Mouse (Mus musculus) midbrain, embryonic 10.5 days (tissue): ENCODE results near the gene Gstm5. TPM values are rescaled to one million over a fixed set of nuclear protein-coding genes. Genes with fewer than 3 reads are reported as not detected.
A peak's percentile ranks its signal among the peaks of the same experiment; 100 is the strongest.

Source experiments
- DNase-seq: peaks from one replicate; pipeline ENCODE4 v3.0.0-alpha.2; 2017; ENCODE audit warnings: low spot score
- H3K27ac ChIP-seq: fragments of 300-500 bp; sonication (generic); replicated peaks from 2 replicates; pipeline ENCODE4 v1.5.1; 2016; ENCODE audit warnings: mild to moderate bottlenecking
- H3K27me3 ChIP-seq: fragments of 300-500 bp; sonication (generic); 2 replicates; pipeline ENCODE4 v1.6.1; 2016; ENCODE audit warnings: low read depth, mild to moderate bottlenecking; ENCODE audit not compliant: poor library complexity, severe bottlenecking
- H3K36me3 ChIP-seq: fragments of 300-500 bp; sonication (generic); 2 replicates; pipeline ENCODE4 v1.6.1; 2016; ENCODE audit warnings: mild to moderate bottlenecking, moderate library complexity
- H3K4me1 ChIP-seq: fragments of 300-500 bp; sonication (generic); 2 replicates; pipeline ENCODE4 v1.6.1; 2016
- H3K4me3 ChIP-seq: fragments of 300-500 bp; sonication (generic); 2 replicates; pipeline ENCODE4 v1.5.1; 2016; ENCODE audit warnings: mild to moderate bottlenecking, moderate library complexity
- H3K9me3 ChIP-seq: fragments of 300-500 bp; sonication (generic); replicated peaks from 2 replicates; pipeline ENCODE4 v1.6.1; 2016; ENCODE audit warnings: mild to moderate bottlenecking
- WGBS: fragments of 180-500 bp; shearing (Covaris S2); methylation state at CpG from one replicate; pipeline ENCODE4 v1.1.7; 2016; 5-methylcytosine and 5-hydroxymethylcytosine counted together
- polyA plus RNA-seq: library from polyadenylated mRNA; unstranded; fragments of >200 nt; fragmentation: Nextera tagmentation; extraction: Ambion mirVana; gene quantifications from 2 replicates; pipeline ENCODE4 v1.2.1, GENCODE M21; 2016

The Gstm5 gene
- polyA plus RNA-seq, 1 experiment from 2014 or later = 240 TPM

DNA sequence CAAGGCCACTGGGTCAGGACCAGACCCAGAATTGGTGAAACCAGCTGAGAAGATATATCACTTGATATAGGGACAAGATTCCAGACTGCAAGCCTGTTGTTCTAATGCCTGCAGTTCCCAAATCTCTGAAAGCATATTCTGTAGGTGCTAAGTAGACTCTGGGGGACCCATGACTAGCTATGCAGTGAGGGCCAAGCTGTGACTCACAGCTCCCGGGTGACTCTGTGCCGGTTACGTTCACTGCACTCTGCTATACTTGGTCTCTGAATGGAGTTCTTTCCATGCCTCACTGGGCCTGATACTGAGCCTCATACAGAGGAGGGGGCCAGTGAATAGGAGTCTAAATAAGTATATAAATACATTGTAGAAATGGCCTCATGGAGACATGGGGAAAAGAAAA, 32.2 kb downstream of the Gstm5 start:
- H3K36me3 ChIP-seq = no peaks in the 10 kb centered on the region
- no peak for DNase-seq
- H3K4me3 ChIP-seq = no peak overlapping the region
- H3K27ac ChIP-seq = no peak overlapping the region
- WGBS = 68% methylated on average over 3 of the region's 3 CpGs
- 0 out of 2 replicates have a peak, but pooled peaks cover under 1% of the 10 kb centered on the region for H3K27me3 ChIP-seq
- peaks cover 28% of the 10 kb centered on the region for H3K4me1 ChIP-seq
- H3K9me3 ChIP-seq = no peaks in the 10 kb centered on the region

DNA sequence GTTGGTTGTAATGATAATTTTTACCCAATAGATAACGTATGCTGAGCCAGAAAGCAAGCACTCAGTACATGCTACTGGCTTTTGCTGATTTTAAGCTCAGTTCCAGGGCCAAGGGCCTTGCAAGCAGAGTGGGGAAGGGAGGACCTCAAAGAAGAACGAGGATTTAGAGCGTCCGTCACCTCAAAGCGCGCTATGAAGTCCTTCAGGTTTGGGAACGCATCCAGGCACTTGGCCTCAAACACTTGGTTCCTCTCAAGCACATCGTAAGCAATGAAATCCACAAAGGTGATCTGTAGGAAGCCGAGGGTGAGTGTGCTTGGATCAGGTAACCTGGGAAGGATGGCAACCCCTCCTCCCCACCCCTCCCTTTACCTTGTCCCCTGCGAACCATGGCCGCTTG, 33.1 kb downstream of the Gstm5 start:
- peaks cover 28% of the 10 kb centered on the region for H3K4me1 ChIP-seq
- no peak overlapping the region for H3K27ac ChIP-seq
- H3K9me3 ChIP-seq = no peaks in the 10 kb centered on the region
- H3K27me3 ChIP-seq = peaks cover 5% of the 10 kb centered on the region; the same call in 1 of the 2 replicates
- no peaks in the 10 kb centered on the region for H3K36me3 ChIP-seq
- no peak overlapping the region for H3K4me3 ChIP-seq
- 91% methylated on average over 11 of the region's 11 CpGs for WGBS
- no peak for DNase-seq

DNA sequence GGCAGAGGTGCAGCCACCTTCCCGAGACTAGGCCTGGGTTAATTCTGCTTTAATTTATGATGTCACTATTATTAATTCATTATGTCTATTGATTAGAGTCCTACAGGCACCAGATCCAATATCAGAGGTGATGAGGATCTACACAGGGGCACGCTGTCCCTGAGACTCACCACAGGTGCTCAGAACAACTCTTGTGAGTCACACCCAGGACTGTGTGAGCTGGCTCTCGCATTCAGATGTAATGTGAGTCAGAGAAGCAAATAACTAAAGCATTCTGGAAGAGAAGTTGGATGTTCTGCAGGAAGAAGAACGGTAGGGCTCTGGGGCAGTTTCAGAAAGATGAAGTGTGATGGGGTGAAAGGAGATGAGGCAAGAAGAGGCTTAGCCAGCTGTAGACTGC, 33.6 kb downstream of the Gstm5 start:
- DNase-seq = no peak
- no peaks in the 10 kb centered on the region for H3K9me3 ChIP-seq
- H3K4me1 ChIP-seq = peaks cover 28% of the 10 kb centered on the region
- peaks cover 5% of the 10 kb centered on the region; the same call in 1 of the 2 replicates for H3K27me3 ChIP-seq
- no peak overlapping the region for H3K27ac ChIP-seq
- no peak overlapping the region for H3K4me3 ChIP-seq
- WGBS = 90% methylated on average over 4 of the region's 4 CpGs
- H3K36me3 ChIP-seq = no peaks in the 10 kb centered on the region

DNA sequence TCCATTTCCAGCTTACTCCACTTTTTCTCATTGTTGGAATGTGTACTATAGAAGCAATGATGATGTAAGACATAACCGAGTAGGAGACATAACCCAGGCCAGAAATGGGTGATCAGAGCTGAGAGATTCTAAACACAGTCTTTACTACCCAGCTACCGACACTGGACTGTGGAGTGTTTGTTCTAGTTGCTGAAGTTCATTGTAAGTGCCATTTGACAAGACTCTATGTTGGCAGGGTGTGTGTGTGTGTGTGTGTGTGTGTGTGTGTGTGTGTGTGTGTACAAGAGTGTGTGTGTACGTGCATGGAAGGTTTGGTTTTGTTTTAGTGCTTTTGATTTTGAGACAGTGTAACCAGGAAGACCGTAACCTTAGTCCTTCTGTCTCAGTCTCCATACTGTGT, 34.1 kb downstream of the Gstm5 start:
- Histone ChIP-seq H3K4me1 (peaks cover 28% of the 10 kb centered on the region), H3K36me3 (no peaks in the 10 kb centered on the region), H3K4me3 (no peak overlapping the region), H3K9me3 (no peaks in the 10 kb centered on the region), H3K27me3 (peaks cover 5% of the 10 kb centered on the region; the same call in 1 of the 2 replicates), H3K27ac (no peak overlapping the region)
- WGBS = 81% methylated on average over 4 of the region's 4 CpGs
- no peak for DNase-seq

DNA sequence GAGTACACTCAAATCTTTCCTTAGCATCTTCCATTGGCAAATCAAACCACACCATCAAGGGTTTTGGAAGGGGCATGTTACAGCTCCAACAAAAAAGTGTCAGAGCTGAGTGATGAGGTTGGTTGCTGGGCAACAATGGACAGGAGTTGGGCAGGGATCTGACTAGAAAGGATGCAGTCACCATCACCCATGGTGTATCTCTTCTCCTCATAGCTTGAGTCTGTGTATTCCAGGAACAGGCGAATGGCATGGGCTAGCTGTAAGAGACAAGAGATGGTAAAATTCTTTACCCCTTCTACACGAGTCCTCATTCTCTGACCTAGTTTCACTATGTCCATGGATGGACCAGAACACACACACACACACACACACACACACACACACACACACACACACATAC, 35.5 kb downstream of the Gstm5 start:
- no peak for DNase-seq
- WGBS = 68% methylated on average over 2 of the region's 2 CpGs
- H3K27ac ChIP-seq = peak overlapping the region; percentile 83
- H3K9me3 ChIP-seq = no peaks in the 10 kb centered on the region
- H3K36me3 ChIP-seq = no peaks in the 10 kb centered on the region
- peaks cover 28% of the 10 kb centered on the region for H3K4me1 ChIP-seq
- peak overlapping the region; percentile 45 for H3K4me3 ChIP-seq
- H3K27me3 ChIP-seq = peaks cover 5% of the 10 kb centered on the region; the same call in 1 of the 2 replicates

DNA sequence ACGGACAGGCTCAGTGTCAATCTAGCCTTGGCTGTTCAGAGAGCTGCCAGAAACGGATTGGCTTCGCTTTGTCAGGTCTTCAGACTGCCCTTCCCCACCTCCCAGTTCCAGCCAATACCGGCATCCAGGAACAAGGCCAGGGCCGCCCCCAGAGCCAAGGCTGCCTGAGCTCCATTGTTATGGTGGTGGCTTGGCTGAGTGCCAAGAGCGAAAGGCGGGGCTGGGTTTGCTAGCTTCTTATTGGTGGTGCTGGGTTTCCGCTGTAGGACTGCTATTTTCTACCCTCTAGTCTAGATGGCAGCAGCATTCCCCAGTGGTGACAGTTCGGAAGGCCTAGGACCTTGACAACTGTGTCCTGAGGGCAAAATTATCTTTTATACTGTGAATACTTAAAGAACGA, 36.0 kb downstream of the Gstm5 start, which contains the start of gene Gstm7:
Gstm7 (minus strand) TSS at position 148 of the 400 bp plus-strand sequence.
- H3K4me3 ChIP-seq = peak within 1 kb of the TSS; percentile 45
- H3K9me3 ChIP-seq = no peaks in the 10 kb centered on the region
- peaks cover 5% of the 10 kb centered on the region; the same call in 1 of the 2 replicates for H3K27me3 ChIP-seq
- H3K4me1 ChIP-seq = peaks cover 28% of the 10 kb centered on the region
- DNase-seq = peak; percentile 99
- peak within 1 kb of the TSS; percentile 83 for H3K27ac ChIP-seq
- 8% methylated on average over 10 of the region's 10 CpGs for WGBS
- no peaks in the 10 kb centered on the region for H3K36me3 ChIP-seq

DNA sequence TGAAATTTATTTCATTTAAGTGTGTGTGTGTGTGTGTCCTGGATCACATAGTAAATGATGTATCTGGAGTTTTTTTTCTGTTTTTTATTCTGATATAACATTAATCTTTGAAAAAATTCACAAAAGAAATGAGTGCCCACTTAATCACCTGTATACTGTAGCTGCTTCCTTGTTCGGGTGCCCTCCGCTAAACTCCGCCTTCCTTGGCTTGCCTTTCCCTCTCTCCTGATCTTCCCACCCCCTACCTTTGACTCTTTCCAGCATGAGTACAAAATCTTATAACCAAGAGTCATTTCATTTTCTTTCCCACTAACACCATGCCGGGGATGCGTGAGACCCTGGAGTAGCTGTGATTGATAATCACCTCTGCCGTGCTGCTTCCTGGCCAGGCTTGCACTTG, 36.5 kb downstream of the Gstm5 start:
- 0 out of 2 replicates have a peak overlapping the region, but pooled peaks have one; percentile 3 for H3K27ac ChIP-seq
- 88% methylated on average over 6 of the region's 6 CpGs for WGBS

DNA sequence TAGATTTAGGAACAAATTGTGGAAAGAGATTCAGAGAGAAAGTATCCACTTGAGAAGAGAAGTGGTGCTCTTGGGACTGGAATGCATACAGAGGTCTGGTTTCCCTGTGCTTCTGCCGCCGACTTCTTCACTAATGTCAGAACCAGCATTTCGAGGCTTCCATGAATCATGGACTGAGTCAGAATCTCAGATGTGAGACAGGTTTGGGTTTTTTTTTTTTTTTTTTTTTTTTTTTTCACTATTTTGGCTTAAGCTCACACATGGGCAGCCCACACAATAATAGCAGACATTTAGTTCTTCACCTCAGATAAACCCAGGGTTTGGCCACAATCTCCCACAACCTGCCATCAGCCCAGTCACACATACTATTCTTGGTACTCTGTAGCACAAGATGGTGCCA, 39.6 kb downstream of the Gstm5 start:
- Histone ChIP-seq H3K9me3 (no peaks in the 10 kb centered on the region), H3K27me3 (peaks cover 5% of the 10 kb centered on the region; the same call in 1 of the 2 replicates), H3K27ac (no peak overlapping the region), H3K36me3 (no peaks in the 10 kb centered on the region), H3K4me1 (peaks cover 31% of the 10 kb centered on the region), H3K4me3 (no peak overlapping the region)
- WGBS = 85% methylated on average over 3 of the region's 3 CpGs
- DNase-seq = no peak

More for the DNA sequence above, 36.5 kb downstream of the Gstm5 start:
- Histone ChIP-seq H3K9me3 (no peaks in the 10 kb centered on the region), H3K36me3 (no peaks in the 10 kb centered on the region), H3K4me1 (peaks cover 28% of the 10 kb centered on the region), H3K27me3 (peaks cover 5% of the 10 kb centered on the region; the same call in 1 of the 2 replicates), H3K4me3 (no peak overlapping the region)
- DNase-seq = no peak

DNA sequence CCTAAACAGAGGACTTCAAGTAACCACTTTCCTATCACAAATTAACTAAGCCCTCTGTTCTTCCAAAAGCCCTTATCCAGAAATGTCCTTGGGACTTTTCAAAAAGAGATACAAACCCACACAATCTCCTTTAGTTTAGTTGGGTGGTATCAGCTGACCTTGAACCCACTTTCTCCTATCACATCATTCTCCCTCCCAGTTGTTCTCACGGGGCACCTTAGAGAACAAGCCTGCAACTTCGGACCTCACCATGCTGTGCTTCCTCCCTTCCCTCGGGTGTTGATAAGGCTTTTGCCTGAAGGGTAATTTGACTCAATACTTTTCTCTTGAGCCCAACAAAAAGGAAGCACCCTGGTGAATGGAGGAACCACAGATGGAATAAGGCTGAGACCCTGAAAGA, 40.3 kb downstream of the Gstm5 start:
- Histone ChIP-seq H3K27me3 (peaks cover 5% of the 10 kb centered on the region; the same call in 1 of the 2 replicates), H3K9me3 (no peaks in the 10 kb centered on the region), H3K4me3 (no peak overlapping the region), H3K27ac (no peak overlapping the region), H3K36me3 (no peaks in the 10 kb centered on the region), H3K4me1 (peaks cover 29% of the 10 kb centered on the region)
- 62% methylated on average over 3 of the region's 3 CpGs for WGBS
- no peak for DNase-seq

DNA sequence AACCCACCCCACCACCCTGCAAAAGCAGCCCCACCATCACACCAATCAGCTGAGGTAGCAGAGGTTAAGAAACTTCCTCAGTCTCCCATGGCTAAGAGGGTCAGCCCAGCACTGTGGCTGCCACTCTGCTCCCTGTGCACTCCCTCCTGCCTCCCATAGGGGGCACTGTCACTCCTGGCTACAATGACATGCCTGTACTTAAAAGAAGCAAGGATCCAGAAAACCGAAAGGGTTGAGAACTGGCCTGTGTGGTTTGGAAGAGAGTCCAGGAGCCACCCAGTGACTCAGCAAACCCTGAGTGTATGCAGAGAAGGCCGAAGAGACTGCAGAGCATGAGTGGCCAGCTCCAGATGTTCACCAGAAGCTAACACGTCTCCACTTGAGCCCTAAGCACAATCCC, 43.8 kb downstream of the Gstm5 start:
- 48% methylated on average over 3 of the region's 3 CpGs for WGBS
- H3K36me3 ChIP-seq = no peaks in the 10 kb centered on the region
- H3K4me1 ChIP-seq = peaks cover 22% of the 10 kb centered on the region
- H3K9me3 ChIP-seq = no peaks in the 10 kb centered on the region
- H3K27me3 ChIP-seq = no peaks in the 10 kb centered on the region
- DNase-seq = peak; percentile 52
- no peak overlapping the region for H3K4me3 ChIP-seq
- H3K27ac ChIP-seq = peak overlapping the region; percentile 19; the same call in 1 of the 2 replicates

DNA sequence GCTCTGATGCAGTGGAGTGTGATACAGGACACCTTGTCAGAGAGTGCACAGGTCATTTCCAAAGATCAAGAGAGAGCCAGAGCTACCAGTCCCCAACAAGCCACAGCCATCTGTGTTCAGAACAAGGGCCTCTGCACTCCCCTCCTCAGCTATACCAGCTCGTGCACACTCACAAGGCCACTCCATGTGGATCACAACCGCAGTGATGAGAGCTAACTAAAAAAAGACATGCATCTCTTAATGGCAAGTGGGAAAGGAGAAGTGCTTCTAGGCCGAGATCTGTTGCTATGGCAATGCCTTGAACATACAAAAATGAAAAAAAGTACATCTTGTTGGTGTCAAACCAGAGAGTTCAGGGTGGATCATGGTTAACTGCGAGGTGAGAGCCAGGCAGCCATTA, 44.2 kb downstream of the Gstm5 start:
- Histone ChIP-seq H3K27me3 (no peaks in the 10 kb centered on the region), H3K9me3 (no peaks in the 10 kb centered on the region), H3K27ac (peak overlapping the region; percentile 19; the same call in 1 of the 2 replicates), H3K4me3 (no peak overlapping the region), H3K36me3 (no peaks in the 10 kb centered on the region), H3K4me1 (peaks cover 22% of the 10 kb centered on the region)
- 79% methylated on average over 4 of the region's 4 CpGs for WGBS
- DNase-seq = no peak

DNA sequence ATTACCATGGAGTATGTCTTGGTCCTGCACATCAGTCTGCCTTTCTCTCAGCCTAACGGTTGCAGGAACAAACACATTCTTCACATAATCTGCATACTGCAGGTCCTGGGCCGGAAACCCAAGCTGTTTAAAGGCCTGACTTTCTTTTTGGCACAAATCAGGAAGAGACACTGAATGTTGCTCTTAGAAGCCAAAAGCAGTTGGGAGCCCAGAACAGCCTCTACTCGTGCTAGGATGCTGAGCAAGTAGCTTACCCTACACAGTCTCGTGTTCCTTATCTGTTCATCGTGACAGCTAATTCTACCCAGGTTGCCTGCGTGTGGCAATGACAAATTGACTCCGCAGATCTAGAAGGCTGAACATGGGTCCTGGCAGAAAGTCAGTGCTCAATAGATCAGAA, 44.9 kb downstream of the Gstm5 start:
- Histone ChIP-seq H3K4me1 (peaks cover 22% of the 10 kb centered on the region), H3K36me3 (no peaks in the 10 kb centered on the region), H3K27me3 (no peaks in the 10 kb centered on the region), H3K4me3 (no peak overlapping the region), H3K9me3 (no peaks in the 10 kb centered on the region), H3K27ac (no peak overlapping the region)
- WGBS = 85% methylated on average over 7 of the region's 7 CpGs
- DNase-seq = no peak

DNA sequence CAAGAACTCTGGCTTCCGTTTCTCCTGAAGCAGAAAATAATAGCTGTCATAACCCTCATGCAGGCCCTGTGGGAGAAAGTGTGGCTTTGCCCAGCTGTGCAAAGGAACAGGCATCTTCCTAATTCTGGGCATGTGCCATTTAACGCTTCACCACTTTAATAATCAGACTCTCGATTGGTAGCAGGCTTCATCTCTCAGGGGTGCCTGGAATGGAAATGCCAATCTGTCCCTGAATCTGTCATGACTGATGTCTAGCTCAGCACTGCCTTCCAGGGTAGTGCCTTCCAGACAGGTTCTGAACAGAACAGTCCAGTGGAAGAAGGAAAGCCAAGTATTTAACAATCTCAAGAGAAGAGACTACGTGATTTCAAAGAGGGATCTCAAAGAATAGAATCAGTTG, 45.6 kb downstream of the Gstm5 start:
- 86% methylated on average over 4 of the region's 4 CpGs for WGBS
- H3K4me1 ChIP-seq = peaks cover 22% of the 10 kb centered on the region
- H3K4me3 ChIP-seq = no peak overlapping the region
- H3K9me3 ChIP-seq = no peaks in the 10 kb centered on the region
- no peaks in the 10 kb centered on the region for H3K36me3 ChIP-seq
- DNase-seq = no peak
- H3K27me3 ChIP-seq = no peaks in the 10 kb centered on the region
- H3K27ac ChIP-seq = no peak overlapping the region
